Mouse (Mus musculus) spleen, postnatal 36 days (tissue): ENCODE data around the gene Gm21244.
"Not testable (repeated sequence)": the region's sequence is repeated elsewhere in the genome, so short reads cannot be mapped to it uniquely, and the experiment has no call there.

Source experiments
- DNase-seq, 2 experiments: peaks; one replicate each; pipeline ENCODE4 v3.0.0; 2022; ENCODE audit warnings: low spot score in 2 of 2, mixed read lengths in 1 of 2

The Gm21244 gene

DNA sequence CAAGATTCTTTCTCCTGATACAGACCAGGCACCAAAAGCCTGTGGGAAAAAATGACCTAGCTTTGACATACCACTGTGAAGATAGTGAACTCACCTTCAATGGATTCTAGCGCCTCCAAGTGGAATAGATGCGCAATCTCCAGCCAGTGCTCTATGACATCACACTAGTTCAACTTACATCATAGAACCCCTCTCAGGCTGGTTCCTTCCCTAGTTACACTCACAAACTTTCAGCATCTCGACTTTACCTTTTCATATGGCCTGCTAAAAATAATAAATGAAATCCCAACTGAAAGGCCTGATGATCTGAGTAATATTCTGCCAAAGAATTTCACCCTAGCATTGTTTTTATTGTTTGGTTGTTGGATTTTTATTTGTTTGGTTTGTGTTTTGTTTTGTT is at the start of gene Gm21244:
Gene Gm21244, minus strand, starts transcription at position 101 of the 400 bp plus-strand sequence.
- not testable (repeated sequence) for DNase-seq
